Mouse (Mus musculus): Measurements from ENCODE around the gene Adgrl4.

Gene Adgrl4

DNA sequence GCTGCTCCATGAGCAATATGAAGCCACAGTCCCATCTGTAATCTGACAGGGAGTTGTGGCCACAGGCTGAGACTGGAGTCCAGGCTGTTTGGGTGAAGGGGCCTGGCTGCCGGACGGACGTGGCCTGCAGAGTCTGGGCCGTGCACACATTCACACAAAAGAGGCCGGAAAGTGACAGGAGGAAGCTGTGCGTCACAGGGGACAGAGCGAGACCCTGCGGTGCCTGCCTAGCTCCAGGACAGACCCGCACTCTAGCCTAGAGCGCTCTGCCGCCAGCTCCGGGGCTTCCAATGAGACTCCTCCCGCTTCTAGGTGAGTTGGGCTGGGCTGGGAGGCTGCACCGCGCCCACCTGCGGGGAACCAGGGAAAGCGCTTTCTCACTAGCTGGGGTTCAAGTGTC lies at the start of gene Adgrl4:
TSS of gene Adgrl4 (plus strand) at position 195 of the 400 bp plus-strand sequence.
- DNase-seq (ENCODE audit: low spot score in 2 of 2), result no peak

DNA sequence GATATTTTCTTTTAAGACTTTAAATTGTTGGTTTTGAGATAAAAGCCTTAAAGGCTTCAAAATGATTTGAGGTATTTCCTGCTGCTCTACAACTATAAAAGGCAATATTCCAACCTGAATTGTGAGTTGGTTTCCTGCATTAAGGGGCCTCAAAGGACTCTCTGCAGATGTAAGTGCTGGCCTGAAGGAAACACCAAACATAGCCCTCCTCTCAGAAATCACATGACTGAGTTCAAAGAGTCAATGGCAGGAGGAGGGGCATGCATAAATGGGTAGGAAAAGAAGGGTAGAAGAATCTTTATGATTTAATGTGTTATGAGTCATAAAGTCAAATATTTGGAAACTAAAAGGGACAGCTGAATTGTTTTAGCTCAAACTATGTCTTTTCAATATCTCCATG lies 46.8 kb upstream of the Adgrl4 start:
- no peak for DNase-seq (ENCODE audit: low spot score in 2 of 2)

DNA sequence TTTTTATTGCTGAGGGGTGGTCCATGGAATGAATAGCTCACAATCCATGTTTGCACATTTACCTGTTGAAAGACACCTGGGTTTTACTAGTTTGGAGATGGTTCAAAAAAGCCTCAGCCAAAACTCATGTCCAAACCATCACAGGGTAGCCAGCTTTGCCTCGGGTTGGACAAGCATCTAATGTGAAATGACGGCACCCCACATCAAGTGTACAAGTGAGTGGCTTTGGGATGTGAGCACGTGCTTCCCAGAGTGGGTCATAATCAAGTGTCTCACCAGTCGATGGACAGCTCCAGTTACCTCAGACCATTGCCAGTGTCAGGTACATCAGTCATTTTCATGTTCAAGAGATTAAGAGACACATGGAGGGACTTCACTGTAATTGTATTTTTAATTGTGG lies 44.8 kb upstream of the Adgrl4 start:
- DNase-seq (ENCODE audit: low spot score in 2 of 2), result peak in 1 of 2 experiments; percentile 6

DNA sequence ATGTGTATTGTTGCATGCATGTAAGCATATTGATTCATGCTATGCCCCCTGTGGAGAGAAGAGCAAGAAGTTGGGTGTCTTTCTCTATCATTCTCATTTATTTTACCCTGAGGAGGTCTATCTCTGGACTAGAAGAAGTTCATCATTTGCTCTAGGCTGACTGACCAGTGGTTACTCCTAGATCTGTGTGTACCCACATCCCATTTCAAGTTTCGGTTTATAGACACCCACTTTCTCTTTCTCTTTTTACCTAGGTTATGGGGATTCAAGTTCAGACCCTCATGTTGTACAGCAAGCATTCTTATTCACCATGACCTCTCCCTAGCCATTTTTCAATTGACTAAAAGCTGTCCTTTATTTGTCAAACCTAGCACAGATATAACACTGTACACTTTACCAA lies 44.4 kb upstream of the Adgrl4 start:
- no peak for DNase-seq (ENCODE audit: low spot score in 2 of 2)

DNA sequence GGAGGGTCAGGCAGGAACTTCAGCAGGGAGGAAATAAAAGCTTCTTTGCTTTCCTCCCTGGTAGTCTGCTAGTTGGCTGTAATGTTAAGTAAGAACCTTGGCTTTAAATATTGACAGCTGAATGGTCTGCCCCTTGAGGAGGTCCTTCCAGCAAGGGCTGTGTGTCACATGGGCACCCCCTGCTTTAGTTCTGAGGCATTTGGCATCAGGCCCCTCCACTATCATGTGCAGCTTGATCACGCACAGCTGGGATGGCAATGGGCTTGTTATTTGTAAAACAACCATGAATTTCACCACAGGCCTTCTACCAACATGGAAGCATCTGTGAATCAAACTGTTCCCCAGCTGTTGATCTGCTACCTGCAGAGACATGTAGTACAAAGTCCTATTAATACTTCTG lies 38.4 kb upstream of the Adgrl4 start:
- DNase-seq (ENCODE audit: low spot score in 2 of 2), result peak in 1 of 2 experiments; percentile 16

DNA sequence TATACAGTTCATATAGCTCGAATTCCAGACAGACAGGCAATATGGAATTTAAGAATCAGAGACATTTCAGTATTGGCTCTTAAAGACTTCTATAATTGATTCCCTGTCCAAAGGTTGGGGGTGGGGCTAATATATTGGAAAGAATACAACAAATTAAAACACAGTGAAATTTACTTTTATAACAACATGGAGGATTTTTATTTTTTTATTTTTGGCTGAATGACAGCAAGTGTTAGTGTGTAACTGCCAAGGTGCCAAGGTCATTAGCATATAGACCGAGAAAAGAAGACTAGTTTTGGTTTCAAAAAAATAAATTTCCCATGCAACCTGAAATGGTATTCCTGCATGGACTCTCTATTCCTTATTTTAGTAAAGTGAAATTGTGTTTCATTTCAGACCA lies 26.7 kb upstream of the Adgrl4 start:
- DNase-seq (ENCODE audit: low spot score in 2 of 2), result no peak

DNA sequence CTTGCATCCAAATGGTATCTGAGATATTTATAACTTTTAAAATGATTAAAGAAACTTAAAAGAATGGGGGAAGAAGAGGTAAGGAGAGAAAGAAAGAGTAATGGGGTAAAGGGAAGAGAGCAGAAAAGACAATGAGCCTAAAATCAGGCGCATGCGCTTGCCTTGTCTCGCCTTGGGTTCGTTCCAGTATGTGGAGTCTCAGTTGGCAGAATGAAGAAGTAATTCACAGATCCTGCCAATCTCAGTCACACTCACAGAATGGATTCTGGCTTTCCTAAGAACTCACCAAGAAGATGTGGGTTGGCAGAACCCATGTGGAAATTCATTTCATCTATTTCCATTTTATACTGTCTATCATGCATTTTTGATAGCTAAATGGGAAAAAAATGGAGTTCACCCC lies 26.2 kb upstream of the Adgrl4 start:
- DNase-seq (ENCODE audit: low spot score in 2 of 2), result peak in 1 of 2 experiments; percentile 41

DNA sequence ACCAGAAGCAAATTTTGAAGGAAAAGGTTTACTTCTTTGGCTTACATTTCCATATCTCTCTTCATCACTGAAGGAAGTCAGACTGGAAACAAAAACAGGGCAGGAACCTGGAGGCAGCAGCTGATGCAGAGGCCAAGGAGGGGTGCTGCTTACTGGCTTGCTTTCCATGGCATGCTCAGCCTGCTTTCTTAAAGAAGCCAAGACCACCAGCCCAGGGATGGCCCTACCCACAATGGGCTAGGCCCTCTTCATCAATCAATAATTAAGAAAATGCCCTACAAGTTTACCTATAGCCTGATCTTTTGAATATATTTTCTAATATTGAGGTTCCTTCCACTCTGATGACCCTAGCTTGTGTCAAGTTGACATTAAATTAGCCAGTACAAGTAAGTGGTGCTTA lies 20.8 kb upstream of the Adgrl4 start:
- no peak for DNase-seq (ENCODE audit: low spot score in 2 of 2)

DNA sequence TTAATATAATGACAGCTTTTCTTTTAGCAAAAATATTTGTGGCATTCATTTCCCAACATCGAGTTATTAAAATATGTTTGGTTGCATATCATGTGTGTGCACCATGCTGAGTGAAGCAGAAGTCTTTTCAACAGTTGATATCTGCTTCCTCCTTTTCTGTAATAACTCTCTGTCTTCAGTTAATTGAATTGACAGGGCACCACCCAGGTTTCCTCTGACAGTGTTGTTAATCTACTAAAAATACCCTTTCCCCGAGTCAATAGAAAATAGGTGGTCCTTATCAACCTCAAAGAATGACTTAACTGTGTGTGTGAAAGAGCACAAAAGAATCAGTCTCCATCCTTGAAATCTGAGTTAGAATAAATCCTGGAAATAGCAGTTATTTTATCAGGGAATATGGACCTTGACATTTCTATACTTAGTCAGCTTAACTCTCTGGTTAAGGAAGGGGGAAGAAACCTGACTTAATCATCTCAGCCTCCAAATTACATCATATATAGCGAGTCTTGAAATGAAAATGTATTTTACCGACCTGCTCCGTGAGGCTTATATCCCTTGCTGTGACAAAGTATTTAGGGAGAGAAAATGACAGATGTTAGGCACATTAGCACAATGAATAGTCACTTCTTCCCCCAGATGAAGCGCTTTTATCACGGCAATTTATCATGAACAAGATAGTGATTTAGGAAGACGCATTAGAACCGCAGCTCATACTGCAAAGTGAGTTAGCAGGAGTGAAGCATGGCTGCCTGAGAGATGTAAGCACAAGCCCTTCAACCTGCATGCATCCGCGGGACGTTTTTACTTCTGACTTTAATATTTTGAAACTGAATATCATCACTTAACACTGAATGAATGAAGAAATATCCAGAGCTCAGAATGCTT lies 19.8 kb upstream of the Adgrl4 start:
- DNase-seq (ENCODE audit: low spot score in 2 of 2), result no peak

DNA sequence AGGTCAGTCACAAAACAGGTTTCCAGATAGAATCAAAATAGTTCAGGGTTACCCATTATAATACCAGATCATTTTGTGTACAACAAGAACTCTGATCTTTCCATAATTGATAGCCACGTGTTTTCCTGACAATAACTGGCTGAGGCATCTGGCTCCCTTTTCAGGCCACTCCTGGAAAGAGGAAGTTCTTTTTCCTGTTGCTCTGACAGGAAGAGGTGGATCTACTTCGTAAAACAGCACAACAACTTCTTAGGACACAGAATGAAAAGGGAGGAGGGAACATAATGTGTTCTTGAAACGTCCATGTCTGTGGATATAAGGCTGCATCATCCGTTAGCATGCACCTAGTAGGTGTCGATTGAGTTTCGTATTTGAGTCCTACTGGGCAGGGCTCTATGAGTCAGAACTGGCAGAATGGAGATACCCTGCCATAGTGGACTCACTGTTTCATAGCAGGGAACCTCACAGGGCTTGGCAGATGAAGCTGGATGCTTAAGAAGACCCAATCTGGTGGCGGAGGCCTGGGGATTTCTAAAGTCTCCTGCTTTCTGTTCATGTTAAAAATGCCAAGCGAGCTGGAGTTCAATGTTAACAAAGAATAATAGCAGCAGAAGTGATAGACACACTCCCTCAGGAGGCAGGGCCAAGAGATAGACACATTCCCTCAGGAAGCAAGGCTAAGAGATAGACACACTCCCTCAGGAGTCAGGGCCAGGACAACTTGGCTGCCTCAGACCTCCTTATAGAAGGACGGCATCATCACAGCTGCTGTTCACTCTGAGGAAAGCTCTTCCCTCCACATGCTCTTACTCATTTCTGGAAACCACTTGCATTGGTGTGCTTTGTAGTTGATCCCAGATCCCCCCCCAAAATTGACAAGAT lies 13.1 kb upstream of the Adgrl4 start:
- no peak for DNase-seq (ENCODE audit: low spot score in 2 of 2)

DNA sequence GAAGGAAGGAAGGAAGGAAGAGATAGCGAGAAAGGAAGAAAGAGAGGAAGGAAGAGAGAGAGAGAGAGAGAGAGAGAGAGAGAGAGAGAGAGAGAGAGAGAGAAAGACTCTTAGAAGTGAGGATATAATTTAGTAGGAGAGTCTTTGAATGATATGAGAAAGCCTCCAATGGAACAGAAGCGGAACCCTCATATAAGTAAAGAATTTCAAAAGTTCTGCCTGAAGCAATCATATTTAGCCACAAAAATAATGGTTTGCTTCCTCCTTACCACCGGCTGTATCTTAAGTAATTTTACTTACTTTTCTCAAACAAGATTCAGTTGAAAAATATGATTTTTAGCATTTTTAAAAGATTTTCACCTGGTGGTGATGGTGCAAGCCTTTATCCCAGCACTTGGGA lies 7.6 kb upstream of the Adgrl4 start:
- DNase-seq (ENCODE audit: low spot score in 2 of 2), result no peak

DNA sequence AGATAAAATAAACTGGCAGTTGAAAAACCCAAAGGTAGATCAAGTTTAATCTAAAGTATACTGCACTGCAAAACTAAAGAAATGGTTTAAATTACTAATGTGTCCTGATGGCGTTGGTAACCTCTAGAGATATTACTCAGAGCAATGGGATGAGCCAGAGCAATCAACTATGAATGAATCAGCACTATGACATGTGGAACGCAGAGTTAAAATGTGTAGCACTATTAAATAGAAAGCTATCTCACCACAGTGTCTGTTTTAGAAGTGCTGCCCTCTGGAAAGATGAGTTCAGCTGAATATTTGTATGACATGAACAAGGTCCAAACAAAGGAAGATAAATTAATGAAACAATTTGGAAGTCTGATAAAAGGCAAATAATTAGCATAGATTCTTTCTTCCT lies 6.2 kb upstream of the Adgrl4 start:
- no peak for DNase-seq (ENCODE audit: low spot score in 2 of 2)

DNA sequence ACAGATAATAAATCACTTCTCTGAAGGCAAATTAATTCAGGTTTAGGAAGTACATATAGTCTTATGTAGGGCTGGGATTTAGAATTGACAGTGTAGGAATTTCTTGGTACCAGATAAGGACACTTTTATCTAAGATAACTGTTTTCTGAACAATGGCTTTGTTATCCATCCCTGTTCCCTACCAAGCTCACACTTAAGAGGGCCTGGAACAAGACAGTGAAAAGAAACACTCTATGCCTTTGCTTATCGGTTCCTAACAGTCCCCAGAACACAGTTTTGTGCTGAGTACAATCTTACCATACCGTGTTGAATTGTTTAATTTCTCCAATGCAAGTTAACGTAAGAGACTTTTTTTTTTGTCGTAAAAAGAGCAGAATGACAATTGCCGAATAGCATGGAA lies 677 bp downstream of the Adgrl4 start:
- DNase-seq (ENCODE audit: low spot score in 2 of 2), result no peak

DNA sequence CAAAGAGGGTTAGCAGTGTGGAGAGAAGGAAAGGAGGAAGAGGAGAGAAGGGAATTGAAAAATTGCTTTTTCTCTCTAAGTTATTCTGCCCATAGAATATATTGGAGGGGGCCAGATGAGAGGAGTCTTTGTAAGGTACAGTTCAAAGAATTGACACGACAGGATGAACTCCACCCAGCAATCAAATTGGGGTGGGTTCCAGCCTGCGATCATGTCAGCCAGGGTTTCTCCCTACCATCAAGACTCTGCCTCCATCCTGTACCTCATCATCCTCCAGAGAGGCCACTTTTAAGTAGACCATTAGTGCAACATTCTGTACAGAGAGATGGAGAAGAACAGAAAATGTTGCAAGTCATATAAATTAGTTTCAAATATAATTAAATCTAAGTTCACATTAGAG lies 2.3 kb downstream of the Adgrl4 start:
- DNase-seq (ENCODE audit: low spot score in 2 of 2), result no peak

DNA sequence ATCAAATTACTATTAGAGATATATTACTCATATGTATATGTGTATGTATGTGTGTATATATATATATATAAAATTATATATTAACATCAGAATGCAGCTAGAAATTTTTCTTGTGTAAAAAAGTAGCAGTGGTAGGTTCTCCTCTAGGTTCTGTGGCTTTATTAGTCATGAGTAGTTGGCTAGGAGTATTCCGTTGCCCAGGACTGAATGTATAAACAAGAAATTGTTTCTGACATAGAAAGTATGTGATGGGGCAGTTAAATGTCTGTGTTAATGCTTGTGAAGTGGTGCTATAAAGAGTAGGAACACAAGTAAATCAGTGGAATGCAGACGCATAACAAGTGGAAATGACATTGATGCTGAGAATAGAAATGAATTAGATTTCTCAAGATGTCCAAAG lies 4.3 kb downstream of the Adgrl4 start:
- DNase-seq (ENCODE audit: low spot score in 2 of 2), result no peak

DNA sequence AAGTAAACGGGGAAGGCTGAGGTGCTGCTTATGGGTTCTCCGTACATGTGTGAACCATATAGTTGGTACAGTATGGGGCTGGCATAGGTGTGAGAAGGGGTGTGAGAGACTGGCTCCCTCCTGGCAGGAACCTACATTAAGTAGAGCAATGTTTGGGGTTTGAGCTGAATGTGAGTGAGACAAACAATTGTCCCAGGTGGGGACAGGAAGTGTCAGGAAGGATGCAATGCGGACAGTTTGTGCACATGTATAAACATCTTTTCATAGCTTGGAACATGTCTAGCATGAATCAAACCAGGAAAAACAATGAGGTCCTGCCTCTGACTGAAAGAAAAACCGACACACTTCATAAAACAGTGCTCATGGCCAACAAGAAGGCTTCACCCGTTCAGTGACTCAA lies 5.8 kb downstream of the Adgrl4 start:
- DNase-seq (ENCODE audit: low spot score in 2 of 2), result no peak

DNA sequence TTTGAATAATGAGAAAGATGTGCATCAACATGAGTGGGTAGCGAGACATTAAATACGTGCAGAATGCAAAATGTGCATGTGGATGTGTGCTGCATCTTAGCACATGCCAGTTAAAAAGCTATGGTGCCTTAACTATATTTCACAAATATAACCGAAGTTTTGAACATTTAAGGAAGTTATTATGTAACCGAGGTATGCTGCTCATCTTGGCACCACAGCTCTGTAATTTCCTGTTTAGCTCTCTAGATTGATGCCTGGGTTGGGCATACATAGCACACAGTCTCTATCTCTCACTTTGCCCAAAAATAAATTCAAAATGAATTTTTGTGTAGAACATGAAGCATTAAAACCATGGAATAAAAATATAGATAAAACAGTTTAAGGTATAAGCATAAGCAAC lies 6.6 kb downstream of the Adgrl4 start:
- DNase-seq (ENCODE audit: low spot score in 2 of 2), result no peak

DNA sequence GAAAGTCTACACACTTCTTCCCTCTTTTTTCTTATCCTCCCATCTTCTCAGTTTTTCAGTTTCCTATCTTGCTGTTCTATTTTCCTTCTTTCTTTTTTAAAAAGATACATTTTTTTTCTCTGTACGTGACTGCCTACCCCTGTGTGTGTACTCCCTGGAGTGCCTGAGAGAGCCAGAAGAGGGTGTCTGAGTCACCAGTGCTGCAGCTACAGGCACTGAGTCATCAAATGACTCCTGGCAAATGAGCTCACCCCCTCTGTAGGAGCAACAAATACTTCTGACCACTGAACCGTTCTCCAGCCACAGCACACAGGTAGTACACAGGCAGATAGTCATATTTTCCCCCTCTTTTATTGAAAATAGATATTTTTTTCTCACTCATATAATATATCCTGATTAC lies 8.2 kb downstream of the Adgrl4 start:
- no peak for DNase-seq (ENCODE audit: low spot score in 2 of 2)

DNA sequence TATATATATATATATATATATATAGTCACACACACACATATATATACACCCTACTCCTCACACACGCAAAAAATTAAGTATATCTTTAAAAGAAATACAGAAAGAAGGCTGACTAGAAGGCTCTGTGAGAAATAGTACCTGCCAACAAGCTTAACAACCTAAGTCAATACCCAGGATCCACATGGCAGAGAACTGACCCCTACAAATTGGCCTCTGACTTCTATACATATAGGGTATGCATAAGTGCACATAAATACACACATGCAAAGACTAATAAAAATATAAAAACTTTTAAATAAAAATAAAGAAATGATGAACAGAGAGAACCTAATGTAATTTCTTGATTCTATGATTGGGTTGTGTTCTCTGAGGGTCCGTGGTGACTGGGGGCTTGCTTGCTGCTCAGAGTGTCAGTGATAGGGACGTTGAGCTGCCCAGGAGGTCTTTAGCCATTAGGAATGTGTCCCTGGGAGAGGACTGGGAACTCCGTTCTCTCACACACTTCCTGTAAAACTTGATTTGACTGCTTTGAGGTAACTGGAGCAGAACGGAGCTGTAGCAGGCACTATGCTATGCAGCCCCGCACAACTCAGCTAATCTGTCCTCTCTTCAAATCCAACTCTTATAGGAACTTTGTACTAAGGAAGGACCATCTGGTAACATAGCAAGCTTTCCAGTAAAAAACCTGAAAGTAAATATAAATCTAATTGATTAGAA lies 17.5 kb downstream of the Adgrl4 start:
- DNase-seq (ENCODE audit: low spot score in 2 of 2), result no peak

DNA sequence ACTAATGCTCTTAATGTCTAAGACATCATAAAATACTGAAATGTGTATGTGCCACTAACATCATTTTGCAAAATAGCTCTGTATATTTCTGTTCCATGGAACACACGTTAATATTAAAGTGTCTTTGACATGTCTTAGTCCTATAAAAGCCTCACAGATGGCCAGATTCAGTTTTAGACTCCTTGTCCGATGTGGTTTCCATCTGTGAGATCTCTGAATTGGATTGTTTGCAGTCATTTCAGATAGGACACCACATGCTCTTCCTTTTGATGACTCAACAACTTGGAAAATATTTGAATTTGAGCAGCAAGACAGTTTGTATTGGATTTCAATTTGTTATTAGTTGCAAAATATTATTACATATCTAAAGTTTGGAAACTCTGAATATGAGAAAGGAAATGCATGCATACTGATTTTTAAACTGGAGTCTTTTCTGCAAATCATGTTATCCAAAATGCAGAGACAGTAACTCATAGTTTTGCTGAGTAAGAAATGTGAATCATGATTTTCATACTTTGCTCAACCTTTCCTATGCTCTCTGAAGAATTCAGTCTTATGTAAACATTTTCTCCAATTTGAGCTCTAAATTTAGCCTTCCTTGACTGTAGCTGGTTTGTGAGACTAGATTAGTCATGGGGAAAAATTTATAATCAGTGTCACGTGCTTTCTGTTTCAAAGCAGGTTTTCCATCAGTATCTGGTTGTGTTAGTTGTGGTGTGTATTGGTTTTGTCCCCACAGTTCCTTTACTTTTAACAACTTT lies 21.9 kb downstream of the Adgrl4 start:
- DNase-seq (ENCODE audit: low spot score in 2 of 2), result no peak

DNA sequence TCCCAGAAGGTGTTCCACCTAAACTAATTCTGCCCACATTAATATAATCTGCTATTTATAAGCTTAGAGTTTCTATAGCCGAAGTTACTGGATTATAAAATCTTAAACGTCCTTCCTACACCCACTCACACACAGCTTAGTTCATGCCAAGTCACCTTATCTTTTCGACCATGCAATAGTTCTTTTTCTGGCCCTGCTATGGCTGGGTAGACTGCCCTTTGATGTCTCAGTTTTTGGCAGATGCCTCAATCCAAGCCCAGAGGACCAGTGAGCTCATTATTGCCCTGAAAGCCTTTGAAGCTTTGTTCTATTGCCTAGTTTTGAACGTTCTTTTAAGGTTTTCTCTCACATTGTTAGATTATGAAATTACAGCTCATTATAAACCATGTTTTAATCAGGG lies 27.5 kb downstream of the Adgrl4 start:
- no peak for DNase-seq (ENCODE audit: low spot score in 2 of 2)

DNA sequence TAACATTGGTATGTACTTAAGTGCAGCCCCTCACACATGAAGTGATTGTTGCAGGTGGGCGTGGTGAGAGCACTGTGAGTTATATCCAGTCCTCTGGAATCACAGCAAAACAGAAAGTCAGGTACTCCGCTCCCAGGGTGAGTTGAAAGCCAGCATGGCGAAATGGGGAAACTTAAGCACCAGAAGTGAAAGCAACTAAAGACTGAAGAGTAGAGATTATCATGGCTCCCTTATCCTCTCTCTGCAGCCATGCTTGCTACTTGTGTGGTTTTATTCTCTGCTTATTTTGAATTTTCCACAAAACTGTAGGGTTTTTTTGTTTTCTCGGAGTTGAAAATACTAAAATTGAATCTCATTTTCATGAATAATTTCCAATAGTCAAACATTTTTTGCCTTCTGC lies 51.2 kb downstream of the Adgrl4 start:
- DNase-seq (ENCODE audit: low spot score in 2 of 2), result no peak
